Mouse (Mus musculus): ENCODE measurements at regions not wholly inside any gene's neighbourhood (a gene's known extent, or its start where the extent isn't known, plus 50 kb on each side); places are given as distances from the start of the nearest gene placed in this dataset.

DNA sequence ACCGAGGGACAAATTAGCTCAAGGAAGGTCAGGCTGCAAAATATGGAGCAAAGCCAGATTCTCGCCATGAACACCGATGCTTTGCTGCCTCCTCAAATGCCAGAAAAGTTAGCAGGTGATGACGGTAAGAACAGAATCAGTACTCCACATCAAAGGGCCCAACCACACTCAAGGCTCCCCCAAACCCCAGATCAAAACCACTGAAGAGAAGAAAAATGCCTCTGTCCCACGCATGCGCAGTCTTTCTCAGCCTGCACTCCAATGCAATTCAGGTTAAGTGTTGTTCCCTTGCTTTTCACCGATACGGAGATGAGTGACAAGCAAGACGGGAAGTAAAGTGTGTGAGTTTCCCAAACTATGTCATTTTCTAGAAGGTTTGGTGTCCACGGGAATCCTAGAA lies 50.5 kb upstream of the Foxq1 start:
- intact Hi-C loops (cut with DNase I), result no loop called here

More for the DNA sequence above, 50.5 kb upstream of the Foxq1 start:
- TF ChIP-seq CTCF (IDR thresholded peaks at IDR 0.05), result no peak
- no peak overlapping the region for H3K4me3 ChIP-seq
- DNase-seq (ENCODE audit: extremely low spot score in 1 of 2, low spot score in 2 of 2), result no peak
- no peak overlapping the region for H3K27ac ChIP-seq

All from left cerebral cortex, adult 2 months (tissue).